Mouse (Mus musculus) embryo, embryonic 9.5 days (tissue): ENCODE results near the gene Abca12.

Experiments
- DNase-seq: peaks from one replicate; pipeline ENCODE4 v3.0.0-alpha.2; 2017; ENCODE audit errors: extremely low spot score

Abca12 gene

GRCm38 (mm10) chr1:71195333-71195732 is 219.4 kb downstream of the Abca12 start:
- DNase-seq, result no peak

- DNase-seq, result no peak
Measured at GRCm38 (mm10) chr1:71193931-71194330, 220.8 kb downstream of the Abca12 start.
